Mouse (Mus musculus): ENCODE measurements around the gene Borcs6. TPM values are rescaled to one million over a fixed set of nuclear protein-coding genes. Genes with fewer than 3 reads are reported as not detected.
"Not testable (repeated sequence)": the region's sequence is repeated elsewhere in the genome, so short reads cannot be mapped to it uniquely, and the experiment has no call there.

The Borcs6 gene
- polyA plus RNA-seq, 1 experiment from 2014 or later, result 20.5 TPM

- Histone ChIP-seq H3K4me3 (0 out of 2 replicates have a peak overlapping the region, but pooled peaks have one; percentile 66), H3K36me3 (replicated peaks) (peaks cover 9% of the 10 kb centered on the region; the same call in 1 of the 2 replicates), H3K4me2 (peak overlapping the region; percentile 95), H3K4me1 (peaks cover 35% of the 10 kb centered on the region), H3K9me3 (no peaks in the 10 kb centered on the region), H3K9ac (no peak overlapping the region; the same call in 1 of the 2 replicates), H3K27ac (peak overlapping the region; percentile 91), H3K27me3 (replicated peaks) (no peaks in the 10 kb centered on the region)
- WGBS, result 72% methylated on average over 2 of the region's 2 CpGs
- no peak for ATAC-seq (replicated peaks)
Measured at GRCm38 (mm10) chr11:69087597-69087996, 28.1 kb downstream of the Borcs6 start.

- peak; percentile 86 for ATAC-seq (replicated peaks)
- peak within 1 kb of the TSS; percentile 66 for H3K4me3 ChIP-seq
- H3K9me3 ChIP-seq, result no peaks in the 10 kb centered on the region
- peaks cover 36% of the 10 kb centered on the region for H3K4me1 ChIP-seq
- peak within 1 kb of the TSS; percentile 98 for H3K9ac ChIP-seq
- WGBS, result under 1% methylated on average over 60 of the region's 67 CpGs
- peak within 1 kb of the TSS; percentile 95 for H3K4me2 ChIP-seq
- H3K27me3 ChIP-seq (replicated peaks), result no peaks in the 10 kb centered on the region
- peak within 1 kb of the TSS; percentile 91 for H3K27ac ChIP-seq
- peaks cover 9% of the 10 kb centered on the region; the same call in 1 of the 2 replicates for H3K36me3 ChIP-seq (replicated peaks)
Measured at GRCm38 (mm10) chr11:69088103-69088855, 28.8 kb downstream of the Borcs6 start, which contains the start of gene Vamp2. Vamp2 (plus strand) TSS chr11:69088490.

GRCm38 (mm10) chr11:69088856-69089615, 29.5 kb downstream of the Borcs6 start:
- no peaks in the 10 kb centered on the region for H3K9me3 ChIP-seq
- H3K9ac ChIP-seq, result peak overlapping the region; percentile 98
- no peaks in the 10 kb centered on the region for H3K27me3 ChIP-seq (replicated peaks)
- H3K27ac ChIP-seq, result peak overlapping the region; percentile 91
- H3K4me1 ChIP-seq, result peaks cover 38% of the 10 kb centered on the region
- peak overlapping the region; percentile 66 for H3K4me3 ChIP-seq
- WGBS, result 12% methylated on average over 25 of the region's 25 CpGs
- ATAC-seq (replicated peaks), result peak; percentile 31
- peaks cover 9% of the 10 kb centered on the region; the same call in 1 of the 2 replicates for H3K36me3 ChIP-seq (replicated peaks)
- peak overlapping the region; percentile 95 for H3K4me2 ChIP-seq

- ATAC-seq (replicated peaks), result no peak
- Histone ChIP-seq H3K4me2 (peak overlapping the region; percentile 95), H3K27me3 (replicated peaks) (no peaks in the 10 kb centered on the region), H3K4me1 (peaks cover 42% of the 10 kb centered on the region), H3K27ac (0 out of 2 replicates have a peak overlapping the region, but pooled peaks have one; percentile 91), H3K9ac (peak overlapping the region; percentile 98), H3K9me3 (no peaks in the 10 kb centered on the region), H3K4me3 (peak overlapping the region; percentile 66), H3K36me3 (replicated peaks) (peaks cover 9% of the 10 kb centered on the region; the same call in 1 of the 2 replicates)
- WGBS, result 89% methylated on average over 12 of the region's 12 CpGs
Measured at GRCm38 (mm10) chr11:69089616-69090290, 30.2 kb downstream of the Borcs6 start.

- H3K4me3 ChIP-seq, result no peak overlapping the region
- H3K27me3 ChIP-seq (replicated peaks), result no peaks in the 10 kb centered on the region
- 0 out of 2 replicates have a peak overlapping the region, but pooled peaks have one; percentile 98 for H3K9ac ChIP-seq
- H3K27ac ChIP-seq, result no peak overlapping the region
- 61% methylated on average over 6 of the region's 6 CpGs for WGBS
- H3K36me3 ChIP-seq (replicated peaks), result peaks cover 9% of the 10 kb centered on the region; the same call in 1 of the 2 replicates
- ATAC-seq (replicated peaks), result no peak
- H3K4me1 ChIP-seq, result peaks cover 45% of the 10 kb centered on the region
- peak overlapping the region; percentile 95 for H3K4me2 ChIP-seq
- no peaks in the 10 kb centered on the region for H3K9me3 ChIP-seq
Measured at GRCm38 (mm10) chr11:69090367-69090766, 30.9 kb downstream of the Borcs6 start.

GRCm38 (mm10) chr11:69091566-69092385, 32.3 kb downstream of the Borcs6 start:
- H3K36me3 ChIP-seq (replicated peaks), result peaks cover 9% of the 10 kb centered on the region; the same call in 1 of the 2 replicates
- 64% methylated on average over 7 of the region's 7 CpGs for WGBS
- no peaks in the 10 kb centered on the region for H3K27me3 ChIP-seq (replicated peaks)
- H3K27ac ChIP-seq, result no peak overlapping the region
- H3K4me1 ChIP-seq, result peaks cover 58% of the 10 kb centered on the region
- H3K4me3 ChIP-seq, result no peak overlapping the region
- H3K9me3 ChIP-seq, result no peaks in the 10 kb centered on the region
- no peak overlapping the region for H3K4me2 ChIP-seq
- no peak for ATAC-seq (replicated peaks)
- H3K9ac ChIP-seq, result no peak overlapping the region

GRCm38 (mm10) chr11:69092386-69092751, 32.9 kb downstream of the Borcs6 start:
- Histone ChIP-seq H3K27me3 (replicated peaks) (no peaks in the 10 kb centered on the region), H3K4me1 (peaks cover 62% of the 10 kb centered on the region), H3K4me2 (no peak overlapping the region), H3K4me3 (no peak overlapping the region), H3K9ac (no peak overlapping the region), H3K27ac (no peak overlapping the region), H3K9me3 (no peaks in the 10 kb centered on the region), H3K36me3 (replicated peaks) (peaks cover 9% of the 10 kb centered on the region; the same call in 1 of the 2 replicates)
- no peak for ATAC-seq (replicated peaks)
- WGBS, result 7% methylated on average over 3 of the region's 3 CpGs

GRCm38 (mm10) chr11:69092871-69093270, 33.4 kb downstream of the Borcs6 start:
- WGBS, result 89% methylated on average over 4 of the region's 4 CpGs
- H3K27me3 ChIP-seq (replicated peaks), result no peaks in the 10 kb centered on the region
- ATAC-seq (replicated peaks), result no peak
- H3K4me1 ChIP-seq, result peaks cover 62% of the 10 kb centered on the region
- H3K36me3 ChIP-seq (replicated peaks), result peaks cover 9% of the 10 kb centered on the region; the same call in 1 of the 2 replicates
- H3K27ac ChIP-seq, result no peak overlapping the region
- H3K4me3 ChIP-seq, result no peak overlapping the region
- H3K9ac ChIP-seq, result no peak overlapping the region
- no peak overlapping the region for H3K4me2 ChIP-seq
- no peaks in the 10 kb centered on the region for H3K9me3 ChIP-seq

- Histone ChIP-seq H3K4me2 (peak overlapping the region; percentile 82; the same call in 1 of the 2 replicates), H3K4me1 (peaks cover 69% of the 10 kb centered on the region), H3K27ac (peak overlapping the region; percentile 82; the same call in 1 of the 2 replicates)
Measured at GRCm38 (mm10) chr11:69093856-69094255, 34.3 kb downstream of the Borcs6 start.

GRCm38 (mm10) chr11:69094697-69095429, 35.3 kb downstream of the Borcs6 start, which contains the start of gene Per1:
Per1 (plus strand) TSS chr11:69095217.
- ATAC-seq (replicated peaks), result peak; percentile 95
- peak within 1 kb of the TSS; percentile 82 for H3K4me2 ChIP-seq
- H3K9ac ChIP-seq, result peak within 1 kb of the TSS; percentile 46
- peak within 1 kb of the TSS; percentile 47 for H3K4me3 ChIP-seq
- H3K27ac ChIP-seq, result peak within 1 kb of the TSS; percentile 82
- peaks cover 70% of the 10 kb centered on the region for H3K4me1 ChIP-seq
- peaks cover 6% of the 10 kb centered on the region; the same call in 1 of the 2 replicates for H3K36me3 ChIP-seq (replicated peaks)
- H3K27me3 ChIP-seq (replicated peaks), result no peaks in the 10 kb centered on the region
- under 1% methylated on average over 37 of the region's 37 CpGs for WGBS
- H3K9me3 ChIP-seq, result no peaks in the 10 kb centered on the region

More at GRCm38 (mm10) chr11:69093856-69094255, 34.3 kb downstream of the Borcs6 start:
- H3K27me3 ChIP-seq (replicated peaks); H3K4me3 ChIP-seq; H3K36me3 ChIP-seq (replicated peaks); H3K9ac ChIP-seq; H3K9me3 ChIP-seq; ATAC-seq (replicated peaks): not testable (repeated sequence)
- WGBS, result 90% methylated on average over 7 of the region's 7 CpGs
